Mouse (Mus musculus) hindbrain, embryonic 14.5 days (tissue): ENCODE data around the gene Cacul1. TPM values are rescaled to one million over a fixed set of nuclear protein-coding genes. Genes with fewer than 3 reads are reported as not detected.
A peak's percentile ranks its signal among the peaks of the same experiment; 100 is the strongest.

Source experiments
- ATAC-seq: fragments of 200-750 bp; cut with Nextera tagmentation; 2 replicates; pipeline ENCODE4 v1.8.0; 2017; ENCODE audit warnings: moderate number of reproducible peaks, mild to moderate bottlenecking, moderate TSS enrichment, moderate library complexity; ENCODE audit not compliant: low FRiP score
- DNase-seq: peaks from one replicate; pipeline ENCODE4 v3.0.0-alpha.2; 2015; ENCODE audit warnings: low spot score
- H3K27ac ChIP-seq: fragments of 300-500 bp; sonication (generic); 2 replicates; pipeline ENCODE4 v1.5.1; 2014; ENCODE audit warnings: mild to moderate bottlenecking, moderate library complexity
- H3K27me3 ChIP-seq: fragments of 300-500 bp; sonication (generic); 2 replicates; pipeline ENCODE4 v1.6.1; 2014; ENCODE audit warnings: mild to moderate bottlenecking, low read length, mixed read lengths; ENCODE audit not compliant: control insufficient read depth, insufficient read depth
- H3K36me3 ChIP-seq: fragments of 300-500 bp; sonication (generic); replicated peaks from 2 replicates; pipeline ENCODE4 v1.6.1; 2014; ENCODE audit not compliant: control insufficient read depth, insufficient read depth
- H3K4me1 ChIP-seq: fragments of 300-500 bp; sonication (generic); replicated peaks from 2 replicates; pipeline ENCODE4 v1.6.1; 2014; ENCODE audit warnings: antibody characterized with exemption, low read length, mixed read lengths; ENCODE audit not compliant: control insufficient read depth, insufficient read depth
- H3K4me2 ChIP-seq: fragments of 300-500 bp; sonication (generic); replicated peaks from 2 replicates; pipeline ENCODE4 v1.6.1; 2014; ENCODE audit warnings: mild to moderate bottlenecking, moderate library complexity
- H3K4me3 ChIP-seq: fragments of 300-500 bp; sonication (generic); replicated peaks from 2 replicates; pipeline ENCODE4 v1.5.1; 2014; ENCODE audit warnings: mild to moderate bottlenecking, low read length
- H3K9ac ChIP-seq: fragments of 300-500 bp; sonication (generic); 2 replicates; pipeline ENCODE4 v1.6.1; 2014
- H3K9me3 ChIP-seq: fragments of 300-500 bp; sonication (generic); 2 replicates; pipeline ENCODE4 v1.6.1; 2016; ENCODE audit warnings: low read length; ENCODE audit not compliant: control insufficient read depth
- WGBS: fragments of 180-500 bp; shearing (Covaris S2); extraction: QIAGEN DNeasy Blood & Tissue Kit; methylation state at CpG from one replicate; pipeline ENCODE4 v1.1.7; 2014; 5-methylcytosine and 5-hydroxymethylcytosine counted together
- polyA plus RNA-seq: library from polyadenylated mRNA; unstranded; fragments of >200 nt; fragmentation: Nextera tagmentation; extraction: Ambion mirVana; gene quantifications from 2 replicates; pipeline ENCODE4 v1.2.1, GENCODE M21; 2014

Gene Cacul1
- polyA plus RNA-seq, 1 experiment from 2014 or later, result 27.3 TPM

- Histone ChIP-seq H3K4me2 (no peak overlapping the region), H3K36me3 (no peaks in the 10 kb centered on the region), H3K27ac (no peak overlapping the region), H3K4me3 (no peak overlapping the region), H3K27me3 (no peaks in the 10 kb centered on the region), H3K9me3 (no peaks in the 10 kb centered on the region), H3K4me1 (no peaks in the 10 kb centered on the region), H3K9ac (no peak overlapping the region)
- ATAC-seq, result no peak
- WGBS, result 95% methylated on average over 2 of the region's 2 CpGs
- no peak for DNase-seq
Observed at GRCm38 (mm10) chr19:60589646-60590045, 8.8 kb upstream of the Cacul1 start.

GRCm38 (mm10) chr19:60586652-60587051, 5.8 kb upstream of the Cacul1 start:
- no peak overlapping the region for H3K27ac ChIP-seq
- no peak for DNase-seq
- H3K9ac ChIP-seq, result no peak overlapping the region
- ATAC-seq, result no peak
- H3K27me3 ChIP-seq, result no peaks in the 10 kb centered on the region
- 69% methylated on average over 5 of the region's 5 CpGs for WGBS
- no peaks in the 10 kb centered on the region for H3K36me3 ChIP-seq
- no peaks in the 10 kb centered on the region for H3K9me3 ChIP-seq
- H3K4me2 ChIP-seq, result no peak overlapping the region
- H3K4me1 ChIP-seq, result no peaks in the 10 kb centered on the region
- no peak overlapping the region for H3K4me3 ChIP-seq

GRCm38 (mm10) chr19:60583201-60583600, 2.4 kb upstream of the Cacul1 start:
- Histone ChIP-seq H3K27me3 (no peaks in the 10 kb centered on the region), H3K36me3 (no peaks in the 10 kb centered on the region), H3K9me3 (no peaks in the 10 kb centered on the region), H3K27ac (no peak overlapping the region), H3K9ac (no peak overlapping the region), H3K4me2 (no peak overlapping the region), H3K4me3 (no peak overlapping the region), H3K4me1 (peaks cover 19% of the 10 kb centered on the region)
- ATAC-seq (no peak), DNase-seq (no peak)
- WGBS, result 98% methylated on average over 2 of the region's 2 CpGs

- Histone ChIP-seq H3K27me3 (no peaks in the 10 kb centered on the region), H3K4me1 (peaks cover 30% of the 10 kb centered on the region), H3K4me3 (peak overlapping the region; percentile 98), H3K27ac (peak overlapping the region; percentile 93), H3K36me3 (no peaks in the 10 kb centered on the region), H3K9me3 (no peaks in the 10 kb centered on the region), H3K9ac (peak overlapping the region; percentile 95), H3K4me2 (peak overlapping the region; percentile 83)
- peak; percentile 63 for ATAC-seq
- DNase-seq, result no peak
- WGBS, result 39% methylated on average over 4 of the region's 4 CpGs
Observed at GRCm38 (mm10) chr19:60581377-60582290, 809 bp upstream of the Cacul1 start.

GRCm38 (mm10) chr19:60579771-60580581, 849 bp downstream of the Cacul1 start:
- Histone ChIP-seq H3K27me3 (no peaks in the 10 kb centered on the region), H3K9me3 (no peaks in the 10 kb centered on the region), H3K27ac (peak overlapping the region; percentile 93), H3K4me1 (peaks cover 43% of the 10 kb centered on the region), H3K4me2 (peak overlapping the region; percentile 83), H3K36me3 (no peaks in the 10 kb centered on the region), H3K9ac (peak overlapping the region; percentile 95), H3K4me3 (peak overlapping the region; percentile 98)
- WGBS, result under 1% methylated on average over 34 of the region's 34 CpGs
- ATAC-seq (peak; percentile 49), DNase-seq (peak; percentile 43)

GRCm38 (mm10) chr19:60576741-60577140, 4.1 kb downstream of the Cacul1 start:
- H3K4me1 ChIP-seq, result peaks cover 51% of the 10 kb centered on the region
- peak overlapping the region; percentile 27 for H3K4me2 ChIP-seq
- DNase-seq (no peak), ATAC-seq (no peak)
- no peak overlapping the region for H3K9ac ChIP-seq
- no peak overlapping the region for H3K27ac ChIP-seq
- no peaks in the 10 kb centered on the region for H3K27me3 ChIP-seq
- H3K9me3 ChIP-seq, result no peaks in the 10 kb centered on the region
- peaks cover 6% of the 10 kb centered on the region for H3K36me3 ChIP-seq
- no peak overlapping the region for H3K4me3 ChIP-seq
- 96% methylated on average over 1 of the region's 1 CpGs for WGBS

GRCm38 (mm10) chr19:60560497-60560896, 20.3 kb downstream of the Cacul1 start:
- no peak for ATAC-seq
- H3K4me3 ChIP-seq, result no peak overlapping the region

GRCm38 (mm10) chr19:60554866-60555438, 25.9 kb downstream of the Cacul1 start:
- Histone ChIP-seq H3K4me1 (no peaks in the 10 kb centered on the region), H3K9ac (no peak overlapping the region), H3K9me3 (no peaks in the 10 kb centered on the region), H3K4me3 (no peak overlapping the region), H3K27ac (no peak overlapping the region), H3K36me3 (peaks cover 10% of the 10 kb centered on the region), H3K27me3 (no peaks in the 10 kb centered on the region), H3K4me2 (no peak overlapping the region)
- ATAC-seq, result no peak
- DNase-seq, result no peak
- 91% methylated on average over 4 of the region's 4 CpGs for whole genome bisulfite sequencing

More at GRCm38 (mm10) chr19:60560497-60560896, 20.3 kb downstream of the Cacul1 start:
- peaks cover 12% of the 10 kb centered on the region; the same call in 1 of the 2 replicates for H3K36me3 ChIP-seq
- H3K27ac ChIP-seq, result no peak overlapping the region
- H3K9ac ChIP-seq, result no peak overlapping the region
- no peaks in the 10 kb centered on the region for H3K4me1 ChIP-seq
- H3K9me3 ChIP-seq, result no peaks in the 10 kb centered on the region
- H3K27me3 ChIP-seq, result no peaks in the 10 kb centered on the region
- no peak for DNase-seq
- no peak overlapping the region for H3K4me2 ChIP-seq

GRCm38 (mm10) chr19:60553501-60553900, 27.3 kb downstream of the Cacul1 start:
- H3K9me3 ChIP-seq, result no peaks in the 10 kb centered on the region
- H3K36me3 ChIP-seq, result peaks cover 18% of the 10 kb centered on the region
- no peaks in the 10 kb centered on the region for H3K27me3 ChIP-seq
- no peak overlapping the region for H3K27ac ChIP-seq
- peak; percentile 77 for DNase-seq
- no peak overlapping the region for H3K9ac ChIP-seq
- H3K4me1 ChIP-seq, result no peaks in the 10 kb centered on the region
- no peak for ATAC-seq
- no peak overlapping the region for H3K4me3 ChIP-seq
- no peak overlapping the region for H3K4me2 ChIP-seq
